Mouse (Mus musculus): ENCODE measurements around the gene Stx1b.
A peak's percentile ranks its signal among the peaks of the same experiment; 100 is the strongest.

- no peak for TF ChIP-seq CTCF (IDR thresholded peaks at IDR 0.05)
- TF ChIP-seq POLR2A (IDR thresholded peaks at IDR 0.05; ENCODE audit: insufficient read depth, low read depth, low read length) = 0 out of 2 replicates have a peak, but pooled peaks have one; percentile 15
- no peak for TF ChIP-seq EP300 (IDR thresholded peaks at IDR 0.05; ENCODE audit: insufficient read depth, low read depth, low read length)
These were observed 25.9 kb upstream of the Stx1b start for GRCm38 (mm10) chr7:127849973-127850875.

Measured in heart, adult 2 months (tissue).